Mouse (Mus musculus): ENCODE measurements around the gene Wdr60.

Gene Wdr60

GRCm38 (mm10) chr12:116269450-116269849 lies 6.6 kb upstream of the Wdr60 start:
- DNase-seq (ENCODE audit: low read depth, low spot score): peak; percentile 40

- no peak for DNase-seq (ENCODE audit: low read depth, low spot score)
These were observed 2.5 kb upstream of the Wdr60 start for GRCm38 (mm10) chr12:116265275-116265674.

- DNase-seq (ENCODE audit: low read depth, low spot score): no peak
These were observed 1.9 kb upstream of the Wdr60 start for GRCm38 (mm10) chr12:116264756-116265155.

GRCm38 (mm10) chr12:116258321-116258720 lies 4.5 kb downstream of the Wdr60 start:
- DNase-seq (ENCODE audit: low read depth, low spot score): no peak

GRCm38 (mm10) chr12:116255636-116256035 lies 7.2 kb downstream of the Wdr60 start:
- DNase-seq (ENCODE audit: low read depth, low spot score): peak; percentile 19

GRCm38 (mm10) chr12:116254652-116255051 lies 8.2 kb downstream of the Wdr60 start:
- peak; percentile 79 for DNase-seq (ENCODE audit: low read depth, low spot score)

- DNase-seq (ENCODE audit: low read depth, low spot score): no peak
These were observed 18.2 kb downstream of the Wdr60 start for GRCm38 (mm10) chr12:116244601-116245000.

GRCm38 (mm10) chr12:116238803-116239202 lies 24.0 kb downstream of the Wdr60 start:
- DNase-seq (ENCODE audit: low read depth, low spot score): no peak

- DNase-seq (ENCODE audit: low read depth, low spot score): no peak
These were observed 24.5 kb downstream of the Wdr60 start for GRCm38 (mm10) chr12:116238370-116238769.

GRCm38 (mm10) chr12:116236658-116237057 lies 26.2 kb downstream of the Wdr60 start:
- DNase-seq (ENCODE audit: low read depth, low spot score): no peak

- DNase-seq (ENCODE audit: low read depth, low spot score): peak; percentile 72
These were observed 27.5 kb downstream of the Wdr60 start for GRCm38 (mm10) chr12:116235356-116235755.

- DNase-seq (ENCODE audit: low read depth, low spot score): no peak
These were observed 30.8 kb downstream of the Wdr60 start for GRCm38 (mm10) chr12:116232061-116232460.

- DNase-seq (ENCODE audit: low read depth, low spot score): no peak
These were observed 31.2 kb downstream of the Wdr60 start for GRCm38 (mm10) chr12:116231612-116232011.

GRCm38 (mm10) chr12:116229451-116229850 lies 33.4 kb downstream of the Wdr60 start:
- no peak for DNase-seq (ENCODE audit: low read depth, low spot score)

GRCm38 (mm10) chr12:116226289-116227057 lies 36.3 kb downstream of the Wdr60 start:
- no peak for DNase-seq (ENCODE audit: low read depth, low spot score)

GRCm38 (mm10) chr12:116223107-116223506 lies 39.7 kb downstream of the Wdr60 start:
- no peak for DNase-seq (ENCODE audit: low read depth, low spot score)

GRCm38 (mm10) chr12:116207486-116207885 lies 55.3 kb downstream of the Wdr60 start:
- no peak for DNase-seq (ENCODE audit: low read depth, low spot score)

- no peak for DNase-seq (ENCODE audit: low read depth, low spot score)
These were observed 57.1 kb downstream of the Wdr60 start for GRCm38 (mm10) chr12:116205726-116206125.

GRCm38 (mm10) chr12:116202176-116202981 lies 60.4 kb downstream of the Wdr60 start:
- peak; percentile 78 for DNase-seq (ENCODE audit: low read depth, low spot score)

GRCm38 (mm10) chr12:116198791-116199190 lies 64.0 kb downstream of the Wdr60 start:
- no peak for DNase-seq (ENCODE audit: low read depth, low spot score)

GRCm38 (mm10) chr12:116196221-116196620 lies 66.6 kb downstream of the Wdr60 start:
- no peak for DNase-seq (ENCODE audit: low read depth, low spot score)

GRCm38 (mm10) chr12:116194641-116195040 lies 68.2 kb downstream of the Wdr60 start:
- no peak for DNase-seq (ENCODE audit: low read depth, low spot score)

GRCm38 (mm10) chr12:116193952-116194351 lies 68.9 kb downstream of the Wdr60 start:
- DNase-seq (ENCODE audit: low read depth, low spot score): no peak

All from CD4-positive, CD25-positive, alpha-beta regulatory T cell, adult 2 months (primary cell).